Mouse (Mus musculus): ENCODE results near the gene Arl15.

GRCm38 (mm10) chr13:114123391-114123790, 329.1 kb downstream of the Arl15 start:
- TF ChIP-seq CTCF (IDR thresholded peaks at IDR 0.05; ENCODE audit: extremely low read depth, insufficient read depth, insufficient read length, insufficient replicate concordance) (no peak), POLR2A (IDR thresholded peaks at IDR 0.05; ENCODE audit: low read depth, low read length) (no peak)
